Mouse (Mus musculus): ENCODE measurements around the gene H2al1e. TPM values are rescaled to one million over a fixed set of nuclear protein-coding genes. Genes with fewer than 3 reads are reported as not detected.

H2al1e gene
- polyA plus RNA-seq (2012; fragmentation: generic; extraction: Trizol) = not detected

DNA sequence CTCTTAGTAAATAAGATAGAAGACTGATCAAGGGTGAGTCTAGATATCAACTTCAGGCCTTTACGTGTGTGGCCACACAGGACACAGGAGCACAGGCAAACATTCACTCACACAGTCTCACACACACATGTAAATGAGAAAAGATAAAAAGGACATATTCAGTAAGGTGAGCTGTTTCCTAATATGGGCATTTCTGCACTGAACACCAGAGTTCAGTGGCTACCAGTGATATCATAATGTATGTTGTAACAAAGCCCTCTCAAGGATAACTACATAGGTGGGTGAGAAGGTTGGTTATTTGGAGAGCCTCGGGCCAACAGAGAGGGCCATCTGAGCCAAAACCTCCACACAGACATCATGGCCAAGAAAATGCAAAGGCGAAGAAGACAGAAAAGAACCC lies at the start of gene H2al1e:
Gene H2al1e, plus strand, starts transcription at position 301 of the 400 bp plus-strand sequence.

DNA sequence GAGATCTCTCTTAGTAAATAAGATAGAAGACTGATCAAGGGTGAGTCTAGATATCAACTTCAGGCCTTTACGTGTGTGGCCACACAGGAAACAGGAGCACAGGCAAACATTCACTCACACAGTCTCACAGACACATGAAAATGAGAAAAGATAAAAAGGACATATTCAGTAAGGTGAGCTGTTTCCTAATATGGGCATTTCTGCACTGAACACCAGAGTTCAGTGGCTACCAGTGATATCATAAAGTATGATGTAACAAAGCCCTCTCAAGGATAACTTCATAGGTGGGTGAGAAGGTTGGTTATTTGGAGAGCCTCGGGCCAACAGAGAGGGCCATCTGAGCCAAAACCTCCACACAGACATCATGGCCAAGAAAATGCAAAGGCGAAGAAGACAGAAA lies 12.8 kb upstream of the H2al1e start, which contains the start of gene H2al1a:
Gene H2al1a, plus strand, starts transcription at position 301 of the 400 bp plus-strand sequence.

DNA sequence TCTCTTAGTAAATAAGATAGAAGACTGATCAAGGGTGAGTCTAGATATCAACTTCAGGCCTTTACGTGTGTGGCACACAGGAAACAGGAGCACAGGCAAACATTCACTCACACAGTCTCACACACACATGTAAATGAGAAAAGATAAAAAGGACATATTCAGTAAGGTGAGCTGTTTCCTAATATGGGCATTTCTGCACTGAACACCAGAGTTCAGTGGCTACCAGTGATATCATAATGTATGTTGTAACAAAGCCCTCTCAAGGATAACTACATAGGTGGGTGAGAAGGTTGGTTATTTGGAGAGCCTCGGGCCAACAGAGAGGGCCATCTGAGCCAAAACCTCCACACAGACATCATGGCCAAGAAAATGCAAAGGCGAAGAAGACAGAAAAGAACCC lies 9.6 kb upstream of the H2al1e start, which contains the start of gene H2al1b:
Gene H2al1b, plus strand, starts transcription at position 301 of the 400 bp plus-strand sequence.

GRCm38 (mm10) chrX:11305355-11305754 lies 6.4 kb upstream of the H2al1e start, which contains the start of gene H2al1c:
Gene H2al1c, plus strand, starts transcription at chrX:11305655.

GRCm38 (mm10) chrX:11308524-11308923 lies 3.2 kb upstream of the H2al1e start, which contains the start of gene H2al1d:
Gene H2al1d, plus strand, starts transcription at chrX:11308824.

GRCm38 (mm10) chrX:11314858-11315257 lies 3.1 kb downstream of the H2al1e start, which contains the start of gene H2al1f:
Gene H2al1f, plus strand, starts transcription at chrX:11315158.

GRCm38 (mm10) chrX:11317956-11318355 lies 6.2 kb downstream of the H2al1e start, which contains the start of gene H2al1g:
Gene H2al1g, plus strand, starts transcription at chrX:11318256.

GRCm38 (mm10) chrX:11321192-11321591 lies 9.5 kb downstream of the H2al1e start, which contains the start of gene H2al1h:
Gene H2al1h, plus strand, starts transcription at chrX:11321492.

GRCm38 (mm10) chrX:11324359-11324758 lies 12.6 kb downstream of the H2al1e start, which contains the start of gene H2al1i:
Gene H2al1i, plus strand, starts transcription at chrX:11324659.

DNA sequence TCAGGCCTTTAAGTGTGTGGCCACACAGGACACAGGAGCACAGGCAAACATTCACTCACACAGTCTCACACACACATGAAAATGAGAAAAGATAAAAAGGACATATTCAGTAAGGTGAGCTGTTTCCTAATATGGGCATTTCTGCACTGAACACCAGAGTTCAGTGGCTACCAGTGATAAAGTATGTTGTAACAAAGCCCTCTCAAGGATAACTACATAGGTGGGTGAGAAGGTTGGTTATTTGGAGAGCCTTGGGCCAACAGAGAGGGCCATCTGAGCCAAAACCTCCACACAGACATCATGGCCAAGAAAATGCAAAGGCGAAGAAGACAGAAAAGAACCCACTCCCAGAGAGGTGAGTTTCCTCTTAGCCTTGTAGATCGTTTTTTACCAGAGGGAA lies 15.8 kb downstream of the H2al1e start, which contains the start of gene H2al1j:
Gene H2al1j, plus strand, starts transcription at position 301 of the 400 bp plus-strand sequence.

Other genes with a start within 250 kb of the H2al1e start
- not detected for gene H2al1a, start 12.7 kb upstream of the H2al1e start, polyA plus RNA-seq (2012; fragmentation: generic; extraction: Trizol)
- gene H2al1b, start 9.5 kb upstream of the H2al1e start, polyA plus RNA-seq (2012; fragmentation: generic; extraction: Trizol) = not detected
- gene H2al1c, start 6.3 kb upstream of the H2al1e start, polyA plus RNA-seq (2012; fragmentation: generic; extraction: Trizol) = not detected
- not detected for gene H2al1d, start 3.1 kb upstream of the H2al1e start, polyA plus RNA-seq (2012; fragmentation: generic; extraction: Trizol)
- gene H2al1f, start 3.2 kb downstream of the H2al1e start, polyA plus RNA-seq (2012; fragmentation: generic; extraction: Trizol) = not detected
- gene H2al1g, start 6.3 kb downstream of the H2al1e start, polyA plus RNA-seq (2012; fragmentation: generic; extraction: Trizol) = not detected
- not detected for gene H2al1h, start 9.6 kb downstream of the H2al1e start, polyA plus RNA-seq (2012; fragmentation: generic; extraction: Trizol)
- gene H2al1i, start 12.7 kb downstream of the H2al1e start, polyA plus RNA-seq (2012; fragmentation: generic; extraction: Trizol) = not detected
- not detected for gene H2al1j, start 15.9 kb downstream of the H2al1e start, polyA plus RNA-seq (2012; fragmentation: generic; extraction: Trizol)

Data from C3H10T1/2 (cell line).